Mouse (Mus musculus): ENCODE results near the gene Tkfc. TPM values are rescaled to one million over a fixed set of nuclear protein-coding genes. Genes with fewer than 3 reads are reported as not detected.
A peak's percentile ranks its signal among the peaks of the same experiment; 100 is the strongest.

Tkfc gene
- polyA plus RNA-seq, 1 experiment: 12.2 TPM

- 91% methylated on average over 8 of the region's 8 CpGs for WGBS
Observed at GRCm38 (mm10) chr19:10585112-10585511, 20.3 kb downstream of the Tkfc start.

GRCm38 (mm10) chr19:10583550-10584146 is 21.8 kb downstream of the Tkfc start:
- DNase-seq: no peak
- H3K4me3 ChIP-seq (replicated peaks; ENCODE audit: insufficient read depth, low read depth, low read length): no peak overlapping the region
- WGBS: 23% methylated on average over 7 of the region's 7 CpGs
- no peaks in the 10 kb centered on the region for H3K4me1 ChIP-seq (ENCODE audit: control insufficient read depth, insufficient read depth, low read length)
- H3K27ac ChIP-seq (ENCODE audit: insufficient read depth, low read length): no peak overlapping the region
- TF ChIP-seq CTCF (IDR thresholded peaks at IDR 0.05; ENCODE audit: borderline replicate concordance, insufficient read depth, low read depth, low read length): no peak
- no peaks in the 10 kb centered on the region for H3K27me3 ChIP-seq (ENCODE audit: control insufficient read depth, insufficient read depth, low read length)

More at GRCm38 (mm10) chr19:10585112-10585511, 20.3 kb downstream of the Tkfc start:
- H3K4me3 ChIP-seq (replicated peaks; ENCODE audit: insufficient read depth, low read depth, low read length): no peak overlapping the region
- DNase-seq: no peak
- no peaks in the 10 kb centered on the region for H3K4me1 ChIP-seq (ENCODE audit: control insufficient read depth, insufficient read depth, low read length)
- TF ChIP-seq CTCF (IDR thresholded peaks at IDR 0.05; ENCODE audit: borderline replicate concordance, insufficient read depth, low read depth, low read length) (no peak), POLR2A (IDR thresholded peaks at IDR 0.05; ENCODE audit: borderline replicate concordance, insufficient read depth, low read length) (no peak)
- H3K27me3 ChIP-seq (ENCODE audit: control insufficient read depth, insufficient read depth, low read length): no peaks in the 10 kb centered on the region
- H3K27ac ChIP-seq (ENCODE audit: insufficient read depth, low read length): no peak overlapping the region

GRCm38 (mm10) chr19:10581984-10582383 is 23.5 kb downstream of the Tkfc start:
- Histone ChIP-seq H3K4me3 (replicated peaks; ENCODE audit: insufficient read depth, low read depth, low read length) (no peak overlapping the region), H3K4me1 (ENCODE audit: control insufficient read depth, insufficient read depth, low read length) (no peaks in the 10 kb centered on the region), H3K27ac (ENCODE audit: insufficient read depth, low read length) (no peak overlapping the region), H3K27me3 (ENCODE audit: control insufficient read depth, insufficient read depth, low read length) (no peaks in the 10 kb centered on the region)
- no peak for DNase-seq
- WGBS: 76% methylated on average over 6 of the region's 6 CpGs
- TF ChIP-seq POLR2A (IDR thresholded peaks at IDR 0.05; ENCODE audit: borderline replicate concordance, insufficient read depth, low read length) (no peak), CTCF (IDR thresholded peaks at IDR 0.05; ENCODE audit: borderline replicate concordance, insufficient read depth, low read depth, low read length) (no peak)

- no peaks in the 10 kb centered on the region for H3K4me1 ChIP-seq (ENCODE audit: control insufficient read depth, insufficient read depth, low read length)
- H3K4me3 ChIP-seq (replicated peaks; ENCODE audit: insufficient read depth, low read depth, low read length): no peak overlapping the region
- no peak for DNase-seq
- no peak overlapping the region for H3K27ac ChIP-seq (ENCODE audit: insufficient read depth, low read length)
- no peaks in the 10 kb centered on the region for H3K27me3 ChIP-seq (ENCODE audit: control insufficient read depth, insufficient read depth, low read length)
- 76% methylated on average over 3 of the region's 3 CpGs for WGBS
- TF ChIP-seq CTCF (IDR thresholded peaks at IDR 0.05; ENCODE audit: borderline replicate concordance, insufficient read depth, low read depth, low read length) (no peak), POLR2A (IDR thresholded peaks at IDR 0.05; ENCODE audit: borderline replicate concordance, insufficient read depth, low read length) (no peak)
Observed at GRCm38 (mm10) chr19:10580761-10581160, 24.7 kb downstream of the Tkfc start.

GRCm38 (mm10) chr19:10580102-10580501 is 25.4 kb downstream of the Tkfc start:
- no peak overlapping the region for H3K27ac ChIP-seq (ENCODE audit: insufficient read depth, low read length)
- H3K4me3 ChIP-seq (replicated peaks; ENCODE audit: insufficient read depth, low read depth, low read length): no peak overlapping the region
- no peaks in the 10 kb centered on the region for H3K4me1 ChIP-seq (ENCODE audit: control insufficient read depth, insufficient read depth, low read length)
- WGBS: 81% methylated on average over 3 of the region's 3 CpGs
- no peaks in the 10 kb centered on the region for H3K27me3 ChIP-seq (ENCODE audit: control insufficient read depth, insufficient read depth, low read length)
- TF ChIP-seq CTCF (IDR thresholded peaks at IDR 0.05; ENCODE audit: borderline replicate concordance, insufficient read depth, low read depth, low read length) (no peak), POLR2A (IDR thresholded peaks at IDR 0.05; ENCODE audit: borderline replicate concordance, insufficient read depth, low read length) (no peak)
- DNase-seq: no peak

GRCm38 (mm10) chr19:10576690-10577561 is 28.5 kb downstream of the Tkfc start, which contains the start of the genes Cyb561a3 and Tmem138:
TSS of gene Cyb561a3 (plus strand) at chr19:10577172.
TSS of gene Tmem138 (minus strand) at chr19:10577362.
- Histone ChIP-seq H3K27ac (ENCODE audit: insufficient read depth, low read length) (peak within 1 kb of the TSS; percentile 93), H3K4me1 (ENCODE audit: control insufficient read depth, insufficient read depth, low read length) (no peaks in the 10 kb centered on the region), H3K4me3 (replicated peaks; ENCODE audit: insufficient read depth, low read depth, low read length) (peak within 1 kb of the TSS; percentile 98), H3K27me3 (ENCODE audit: control insufficient read depth, insufficient read depth, low read length) (no peaks in the 10 kb centered on the region)
- WGBS: 1% methylated on average over 44 of the region's 44 CpGs
- DNase-seq: peak; percentile 93 to 95
- TF ChIP-seq POLR2A (IDR thresholded peaks at IDR 0.05; ENCODE audit: borderline replicate concordance, insufficient read depth, low read length) (peak; percentile 48; the same call in 1 of the 2 replicates), CTCF (IDR thresholded peaks at IDR 0.05; ENCODE audit: borderline replicate concordance, insufficient read depth, low read depth, low read length) (peak; percentile 44; the same call in 1 of the 2 replicates)

- TF ChIP-seq CTCF (IDR thresholded peaks at IDR 0.05; ENCODE audit: borderline replicate concordance, insufficient read depth, low read depth, low read length): no peak
- WGBS: 96% methylated on average over 6 of the region's 6 CpGs
- Histone ChIP-seq H3K27me3 (ENCODE audit: control insufficient read depth, insufficient read depth, low read length) (no peaks in the 10 kb centered on the region), H3K27ac (ENCODE audit: insufficient read depth, low read length) (no peak overlapping the region), H3K4me1 (ENCODE audit: control insufficient read depth, insufficient read depth, low read length) (no peaks in the 10 kb centered on the region), H3K4me3 (replicated peaks; ENCODE audit: insufficient read depth, low read depth, low read length) (no peak overlapping the region)
- DNase-seq: no peak
Observed at GRCm38 (mm10) chr19:10569627-10570026, 35.8 kb downstream of the Tkfc start.

- WGBS: 74% methylated on average over 4 of the region's 4 CpGs
- Histone ChIP-seq H3K27me3 (ENCODE audit: control insufficient read depth, insufficient read depth, low read length) (no peaks in the 10 kb centered on the region; the same call in 1 of the 2 replicates), H3K27ac (ENCODE audit: insufficient read depth, low read length) (no peak overlapping the region), H3K4me3 (replicated peaks; ENCODE audit: insufficient read depth, low read depth, low read length) (no peak overlapping the region), H3K4me1 (ENCODE audit: control insufficient read depth, insufficient read depth, low read length) (no peaks in the 10 kb centered on the region; the same call in 1 of the 2 replicates)
- TF ChIP-seq CTCF (IDR thresholded peaks at IDR 0.05; ENCODE audit: borderline replicate concordance, insufficient read depth, low read depth, low read length) (no peak), POLR2A (IDR thresholded peaks at IDR 0.05; ENCODE audit: borderline replicate concordance, insufficient read depth, low read length) (no peak)
- no peak for DNase-seq
Observed at GRCm38 (mm10) chr19:10565217-10565616, 40.2 kb downstream of the Tkfc start.
